Mouse (Mus musculus) limb, embryonic 14.5 days (tissue): ENCODE data around the gene Camta1. TPM values are rescaled to one million over a fixed set of nuclear protein-coding genes. Genes with fewer than 3 reads are reported as not detected.

ENCODE experiments used
- ATAC-seq: fragments of 200-750 bp; cut with Nextera tagmentation; 2 replicates; pipeline ENCODE4 v1.8.0; 2017; ENCODE audit warnings: low read depth, moderate number of reproducible peaks, moderate TSS enrichment; ENCODE audit not compliant: low FRiP score
- DNase-seq: peaks from one replicate; pipeline ENCODE4 v3.0.0-alpha.2; 2015; ENCODE audit warnings: low spot score
- H3K27ac ChIP-seq: fragments of 300-500 bp; sonication (generic); replicated peaks from 2 replicates; pipeline ENCODE4 v1.5.1; 2014; ENCODE audit warnings: low read depth, mild to moderate bottlenecking, low read length, moderate library complexity, mixed read lengths
- H3K27me3 ChIP-seq: fragments of 300-500 bp; sonication (generic); 2 replicates; pipeline ENCODE4 v1.6.1; 2014; ENCODE audit warnings: low read length, mixed read lengths; ENCODE audit not compliant: control insufficient read depth, insufficient read depth
- H3K36me3 ChIP-seq: fragments of 300-500 bp; sonication (generic); 2 replicates; pipeline ENCODE4 v1.6.1; 2014; ENCODE audit warnings: mild to moderate bottlenecking, low read length, moderate library complexity, mixed read lengths; ENCODE audit not compliant: control insufficient read depth, insufficient read depth
- H3K4me1 ChIP-seq: fragments of 300-500 bp; sonication (generic); 2 replicates; pipeline ENCODE4 v1.6.1; 2014; ENCODE audit warnings: antibody characterized with exemption, low read length, mixed read lengths; ENCODE audit not compliant: control insufficient read depth, insufficient read depth
- H3K4me2 ChIP-seq: fragments of 300-500 bp; sonication (generic); replicated peaks from 2 replicates; pipeline ENCODE4 v1.6.1; 2014; ENCODE audit warnings: low read depth, mild to moderate bottlenecking, low read length, moderate library complexity; ENCODE audit not compliant: severe bottlenecking
- H3K4me3 ChIP-seq: fragments of 300-500 bp; sonication (generic); replicated peaks from 2 replicates; pipeline ENCODE4 v1.5.1; 2014; ENCODE audit warnings: low read length
- H3K9ac ChIP-seq: fragments of 300-500 bp; sonication (generic); 2 replicates; pipeline ENCODE4 v1.6.1; 2014; ENCODE audit warnings: mild to moderate bottlenecking, low read depth, low read length, moderate library complexity; ENCODE audit not compliant: severe bottlenecking
- H3K9me3 ChIP-seq: fragments of 300-500 bp; sonication (generic); 2 replicates; pipeline ENCODE4 v1.6.1; 2016; ENCODE audit warnings: low read length; ENCODE audit not compliant: control insufficient read depth
- POLR2A ChIP-seq: fragments of 200-500 bp; IDR thresholded peaks from 2 replicates; pipeline ENCODE4 v1.8.0; 2012; ENCODE audit warnings: inconsistent platforms, mild to moderate bottlenecking, moderate library complexity, borderline replicate concordance; ENCODE audit not compliant: insufficient read depth, insufficient read length; ENCODE audit errors: extremely low read depth
- WGBS: fragments of 180-500 bp; shearing (Covaris S2); extraction: QIAGEN DNeasy Blood & Tissue Kit; methylation state at CpG from one replicate; pipeline ENCODE4 v1.1.7; 2014; 5-methylcytosine and 5-hydroxymethylcytosine counted together
- polyA plus RNA-seq, 2 experiments: library from polyadenylated mRNA; depleted of rRNA in 1 of 2; stranded (reverse) in 1 of 2; unstranded in 1 of 2; fragments of >200 nt; fragmentation: Nextera tagmentation in 1 of 2; extraction: Ambion mirVana in 1 of 2; gene quantifications; 2 replicates each; pipeline versions ENCODE4 v1.2.1 to v1.2.3; 2012 to 2014

The Camta1 gene
- polyA plus RNA-seq, 2 experiments: 28.6 to 78.8 TPM

DNA sequence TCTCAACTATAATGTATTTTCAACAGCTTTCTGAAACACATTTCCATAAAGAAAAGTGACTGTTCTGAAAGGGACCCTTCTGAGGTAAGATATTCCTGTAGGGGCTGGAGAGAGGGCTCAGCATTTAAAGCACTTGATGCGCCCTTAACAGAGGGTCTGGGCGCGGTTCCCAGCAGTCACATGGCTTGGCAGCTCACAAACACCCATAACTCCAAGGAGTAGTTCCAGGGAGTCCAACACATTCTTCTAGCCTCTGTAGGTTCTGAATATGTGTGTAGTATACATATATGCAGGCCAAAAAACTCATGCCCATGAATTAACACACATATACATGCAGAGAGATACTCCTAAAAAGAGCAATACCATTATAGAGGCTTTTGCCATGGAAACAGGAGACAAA is 333.9 kb downstream of the Camta1 start:
- DNase-seq: no peak
- Histone ChIP-seq H3K4me1 (no peaks in the 10 kb centered on the region), H3K9me3 (no peaks in the 10 kb centered on the region), H3K4me3 (no peak overlapping the region), H3K36me3 (no peaks in the 10 kb centered on the region), H3K27ac (no peak overlapping the region), H3K27me3 (no peaks in the 10 kb centered on the region), H3K9ac (no peak overlapping the region), H3K4me2 (no peak overlapping the region)
- no peak for TF ChIP-seq POLR2A
- 84% methylated on average over 3 of the region's 3 CpGs for WGBS
- no peak for ATAC-seq

GRCm38 (mm10) chr4:151520103-151520502 is 341.6 kb downstream of the Camta1 start:
- 25% methylated on average over 8 of the region's 8 CpGs for WGBS
- Histone ChIP-seq H3K4me2 (no peak overlapping the region), H3K4me3 (no peak overlapping the region), H3K27me3 (no peaks in the 10 kb centered on the region), H3K9ac (no peak overlapping the region), H3K36me3 (no peaks in the 10 kb centered on the region), H3K9me3 (no peaks in the 10 kb centered on the region), H3K27ac (no peak overlapping the region), H3K4me1 (peaks cover 9% of the 10 kb centered on the region; the same call in 1 of the 2 replicates)
- DNase-seq: no peak
- TF ChIP-seq POLR2A: no peak
- ATAC-seq: no peak

- Histone ChIP-seq H3K4me3 (no peak overlapping the region), H3K36me3 (no peaks in the 10 kb centered on the region), H3K4me2 (no peak overlapping the region), H3K27ac (no peak overlapping the region), H3K9me3 (no peaks in the 10 kb centered on the region), H3K27me3 (no peaks in the 10 kb centered on the region), H3K4me1 (peaks cover 9% of the 10 kb centered on the region; the same call in 1 of the 2 replicates), H3K9ac (no peak overlapping the region)
- DNase-seq (no peak), ATAC-seq (no peak)
- WGBS: 50% methylated on average over 7 of the region's 7 CpGs
- TF ChIP-seq POLR2A: no peak
These were observed 342.7 kb downstream of the Camta1 start for GRCm38 (mm10) chr4:151519011-151519410.

DNA sequence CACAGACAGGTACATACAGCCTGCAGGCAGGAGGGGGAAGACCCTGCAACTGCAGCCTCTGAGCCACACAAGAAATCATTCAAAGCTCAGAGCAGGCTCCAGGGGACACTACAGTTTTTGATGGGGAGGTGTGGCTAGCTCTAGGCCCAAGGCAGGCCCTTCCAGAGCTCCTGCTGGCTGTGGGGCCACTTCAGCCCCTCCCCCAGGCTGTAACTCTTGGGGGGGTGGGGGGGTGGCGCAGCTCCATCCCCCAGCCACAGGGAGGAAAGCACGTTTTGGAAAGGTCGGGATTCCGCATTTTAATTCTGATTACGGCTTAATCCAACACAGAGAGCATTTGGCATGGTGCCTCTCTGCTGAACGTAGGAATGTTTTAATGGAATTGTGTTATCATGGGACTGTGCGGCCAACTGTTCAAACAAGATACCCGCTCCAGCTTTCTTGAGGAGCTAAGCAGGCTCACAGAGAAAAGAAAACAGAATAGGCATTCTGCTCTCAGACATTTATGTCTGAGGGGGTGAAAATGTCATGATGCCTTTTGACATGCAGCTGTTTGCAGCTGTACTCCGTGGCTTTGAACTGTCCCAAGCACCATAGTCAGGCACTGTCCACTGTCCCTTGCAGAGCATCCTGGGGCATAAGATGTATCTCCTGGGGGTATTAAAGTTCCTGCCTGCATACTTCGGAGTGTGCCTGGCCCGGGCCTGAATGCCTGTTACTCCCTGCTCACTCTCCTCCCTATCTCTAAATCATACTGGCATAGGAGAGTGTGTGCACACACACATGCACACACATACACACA is 344.5 kb downstream of the Camta1 start:
- ATAC-seq (peak; percentile 85), DNase-seq (peak; percentile 81)
- Histone ChIP-seq H3K4me2 (no peak overlapping the region), H3K27me3 (no peaks in the 10 kb centered on the region), H3K4me3 (no peak overlapping the region), H3K4me1 (peaks cover 9% of the 10 kb centered on the region; the same call in 1 of the 2 replicates), H3K27ac (no peak overlapping the region), H3K36me3 (no peaks in the 10 kb centered on the region), H3K9ac (no peak overlapping the region), H3K9me3 (no peaks in the 10 kb centered on the region)
- no peak for TF ChIP-seq POLR2A
- WGBS: 22% methylated on average over 11 of the region's 11 CpGs

- DNase-seq (no peak), ATAC-seq (no peak)
- Histone ChIP-seq H3K27ac (no peak overlapping the region), H3K4me2 (no peak overlapping the region), H3K4me3 (no peak overlapping the region), H3K9ac (no peak overlapping the region), H3K9me3 (no peaks in the 10 kb centered on the region), H3K36me3 (no peaks in the 10 kb centered on the region), H3K4me1 (peaks cover 9% of the 10 kb centered on the region; the same call in 1 of the 2 replicates), H3K27me3 (no peaks in the 10 kb centered on the region)
- no peak for TF ChIP-seq POLR2A
- 86% methylated on average over 5 of the region's 5 CpGs for WGBS
These were observed 346.4 kb downstream of the Camta1 start for GRCm38 (mm10) chr4:151515316-151515715.
